Mouse (Mus musculus) heart, postnatal 0 days (tissue): ENCODE data around the gene Mpl. TPM values are rescaled to one million over a fixed set of nuclear protein-coding genes. Genes with fewer than 3 reads are reported as not detected.

Experiments
- ATAC-seq: fragments of 200-750 bp; cut with Nextera tagmentation; 2 replicates; pipeline ENCODE4 v1.8.0; 2017; ENCODE audit warnings: low read depth, moderate number of reproducible peaks, moderate library complexity; ENCODE audit not compliant: insufficient read depth
- DNase-seq: peaks from one replicate; pipeline ENCODE4 v3.0.0-alpha.2; 2016; ENCODE audit warnings: low spot score
- H3K27ac ChIP-seq: fragments of 300-500 bp; sonication (generic); 2 replicates; pipeline ENCODE4 v1.5.1; 2014; ENCODE audit warnings: low read depth, mild to moderate bottlenecking
- H3K27me3 ChIP-seq: fragments of 300-500 bp; sonication (generic); 2 replicates; pipeline ENCODE4 v1.6.1; 2014; ENCODE audit warnings: low read length, mixed read lengths; ENCODE audit not compliant: control insufficient read depth, insufficient read depth
- H3K36me3 ChIP-seq: fragments of 300-500 bp; sonication (generic); replicated peaks from 2 replicates; pipeline ENCODE4 v1.6.1; 2014; ENCODE audit warnings: low read length, mixed read lengths; ENCODE audit not compliant: control insufficient read depth, insufficient read depth
- H3K4me1 ChIP-seq: fragments of 300-500 bp; sonication (generic); 2 replicates; pipeline ENCODE4 v1.6.1; 2014; ENCODE audit warnings: antibody characterized with exemption; ENCODE audit not compliant: control insufficient read depth, insufficient read depth
- H3K4me2 ChIP-seq: fragments of 300-500 bp; sonication (generic); 2 replicates; pipeline ENCODE4 v1.6.1; 2014; ENCODE audit warnings: low read depth, mild to moderate bottlenecking, low read length, moderate library complexity
- H3K4me3 ChIP-seq: fragments of 300-500 bp; sonication (generic); 2 replicates; pipeline ENCODE4 v1.5.1; 2014; ENCODE audit warnings: low read depth, low read length
- H3K9ac ChIP-seq: fragments of 300-500 bp; sonication (generic); replicated peaks from 2 replicates; pipeline ENCODE4 v1.6.1; 2014; ENCODE audit warnings: low read depth, low read length, mixed read lengths
- H3K9me3 ChIP-seq: fragments of 300-500 bp; sonication (generic); replicated peaks from 2 replicates; pipeline ENCODE4 v1.6.1; 2016; ENCODE audit warnings: low read length; ENCODE audit not compliant: control insufficient read depth
- CTCF ChIP-seq: IDR thresholded peaks from 2 replicates; pipeline ENCODE4 v1.5.1; 2016; ENCODE audit warnings: antibody characterized with exemption, control low read depth, low read depth
- EP300 ChIP-seq: IDR thresholded peaks from 2 replicates; pipeline ENCODE4 v1.6.1; 2016; ENCODE audit warnings: antibody characterized with exemption, low read depth
- WGBS: fragments of 180-500 bp; shearing (Covaris S2); extraction: QIAGEN DNeasy Blood & Tissue Kit; methylation state at CpG from one replicate; pipeline ENCODE4 v1.1.7; 2014; 5-methylcytosine and 5-hydroxymethylcytosine counted together
- polyA plus RNA-seq: library from polyadenylated mRNA; unstranded; fragments of >200 nt; fragmentation: Nextera tagmentation; extraction: Ambion mirVana; gene quantifications from 2 replicates; pipeline ENCODE4 v1.2.1, GENCODE M21; 2015
- total RNA-seq: library from RNA; depleted of rRNA; stranded (reverse); fragments of >200 nt; gene quantifications from 2 replicates; pipeline ENCODE4 v1.2.3, GENCODE M21; 2014; ENCODE audit warnings: low replicate concordance

Mpl gene
- total and polyA plus RNA-seq, 2 experiments from 2014 or later: 0.41 to 1.5 TPM

- Histone ChIP-seq H3K4me1 (peaks cover 21% of the 10 kb centered on the region), H3K9me3 (no peaks in the 10 kb centered on the region), H3K9ac (no peak overlapping the region), H3K4me2 (no peak overlapping the region), H3K4me3 (no peak overlapping the region), H3K27me3 (no peaks in the 10 kb centered on the region), H3K36me3 (peaks cover 24% of the 10 kb centered on the region), H3K27ac (no peak overlapping the region)
- DNase-seq: no peak
- TF ChIP-seq EP300 (no peak), CTCF (no peak)
- no peak for ATAC-seq
- 86% methylated on average over 1 of the region's 1 CpGs for WGBS
Observed at GRCm38 (mm10) chr4:118425374-118425773, 31.9 kb downstream of the Mpl start.

- peaks cover 27% of the 10 kb centered on the region for H3K36me3 ChIP-seq
- no peaks in the 10 kb centered on the region for H3K9me3 ChIP-seq
- no peak overlapping the region for H3K4me2 ChIP-seq
- H3K4me3 ChIP-seq: no peak overlapping the region
- ATAC-seq (no peak), DNase-seq (no peak)
- H3K27ac ChIP-seq: no peak overlapping the region
- H3K27me3 ChIP-seq: no peaks in the 10 kb centered on the region
- no peak overlapping the region for H3K9ac ChIP-seq
- 32% methylated on average over 4 of the region's 4 CpGs for WGBS
- TF ChIP-seq CTCF (no peak), EP300 (no peak)
- peaks cover 18% of the 10 kb centered on the region for H3K4me1 ChIP-seq
Observed at GRCm38 (mm10) chr4:118424541-118425160, 32.7 kb downstream of the Mpl start.

GRCm38 (mm10) chr4:118421384-118421783 lies 35.9 kb downstream of the Mpl start:
- H3K27me3 ChIP-seq: no peaks in the 10 kb centered on the region
- 94% methylated on average over 3 of the region's 3 CpGs for WGBS
- H3K4me2 ChIP-seq: no peak overlapping the region
- H3K9ac ChIP-seq: no peak overlapping the region
- no peak for TF ChIP-seq EP300
- TF ChIP-seq CTCF: no peak
- no peak overlapping the region for H3K4me3 ChIP-seq
- H3K27ac ChIP-seq: no peak overlapping the region
- no peak for ATAC-seq
- H3K4me1 ChIP-seq: no peaks in the 10 kb centered on the region
- DNase-seq: no peak
- peaks cover 56% of the 10 kb centered on the region for H3K36me3 ChIP-seq
- H3K9me3 ChIP-seq: no peaks in the 10 kb centered on the region

GRCm38 (mm10) chr4:118417112-118417797 lies 40.1 kb downstream of the Mpl start:
- no peak overlapping the region for H3K9ac ChIP-seq
- TF ChIP-seq CTCF (no peak), EP300 (no peak)
- H3K9me3 ChIP-seq: no peaks in the 10 kb centered on the region
- no peak for ATAC-seq
- WGBS: 76% methylated on average over 13 of the region's 13 CpGs
- no peak overlapping the region for H3K4me2 ChIP-seq
- no peak overlapping the region for H3K4me3 ChIP-seq
- H3K4me1 ChIP-seq: no peaks in the 10 kb centered on the region
- no peaks in the 10 kb centered on the region for H3K27me3 ChIP-seq
- no peak for DNase-seq
- H3K27ac ChIP-seq: no peak overlapping the region
- peaks cover 91% of the 10 kb centered on the region for H3K36me3 ChIP-seq

- Histone ChIP-seq H3K9me3 (no peaks in the 10 kb centered on the region), H3K36me3 (peaks cover 95% of the 10 kb centered on the region), H3K4me1 (no peaks in the 10 kb centered on the region), H3K27me3 (no peaks in the 10 kb centered on the region), H3K4me2 (no peak overlapping the region), H3K4me3 (no peak overlapping the region), H3K27ac (no peak overlapping the region), H3K9ac (no peak overlapping the region)
- TF ChIP-seq CTCF (no peak), EP300 (no peak)
- ATAC-seq (no peak), DNase-seq (no peak)
- WGBS: 86% methylated on average over 5 of the region's 5 CpGs
Observed at GRCm38 (mm10) chr4:118416329-118416728, 41.0 kb downstream of the Mpl start.
